ENCODE assay signal across 14 mouse cellular contexts in the genomic region with DNA sequence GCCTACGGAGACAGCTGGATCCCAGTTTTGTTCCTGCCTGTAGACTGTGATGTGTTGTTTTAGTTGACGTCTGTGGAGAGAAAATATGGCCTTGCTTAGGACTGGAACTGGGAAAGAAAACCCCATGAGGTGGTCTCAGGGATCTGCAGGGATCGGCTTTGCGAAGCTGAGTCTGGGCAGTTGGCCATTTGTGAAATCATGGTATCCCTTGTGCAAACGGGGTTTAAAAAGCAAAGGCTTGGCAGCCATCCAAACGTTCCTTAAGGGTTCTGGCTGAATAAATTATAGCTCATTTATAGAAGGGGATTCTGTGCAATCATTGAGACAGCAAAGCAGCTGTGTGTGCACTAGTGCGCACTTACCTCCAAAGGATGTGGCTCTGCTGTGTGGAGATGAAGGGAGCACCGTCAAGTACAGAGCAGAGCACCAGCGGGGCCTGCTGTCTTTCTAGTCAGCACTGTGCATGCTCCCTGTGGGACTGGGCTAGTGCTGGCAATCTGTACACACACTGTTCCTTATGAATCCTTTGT. TPM values are rescaled to one million over a fixed set of nuclear protein-coding genes. Genes with fewer than 3 reads are reported as not detected.
DNase-seq lines count a peak whose midpoint lies in the region; ATAC-seq and TF ChIP-seq lines count a peak whose summit lies in the region.
"Not testable (repeated sequence)": the region's sequence is repeated elsewhere in the genome, so short reads cannot be mapped to it uniquely, and the experiment has no call there.
"Had no signal": no experiment of that assay in that cellular context is flagged by ENCODE, and none has a peak within 500 bp of the region (broad histone marks: within the 10 kb centered on the region; RNA-seq: fewer than 3 reads in every experiment).

No protein-coding gene starts in this region.

- not testable (repeated sequence) for H3K27ac ChIP-seq in forebrain, embryonic 11.5 days (ENCODE audit: low read depth, low read length); heart, embryonic 14.5 days (replicated peaks in 1 of 2; ENCODE audit: control insufficient read depth in 1 of 2, insufficient read depth in 1 of 2, low read depth in 2 of 2, low read length in 2 of 2); hindbrain, embryonic 16.5 days (ENCODE audit: low read depth, low read length); lung, embryonic 14.5 days (ENCODE audit: low read depth); midbrain, embryonic 14.5 days (replicated peaks; ENCODE audit: low read depth, low read length)

- H3K9ac ChIP-seq in forebrain, embryonic 11.5 days (ENCODE audit: low read length); heart, embryonic 14.5 days (ENCODE audit: low read length); hindbrain, embryonic 16.5 days (ENCODE audit: low read depth, low read length); lung, embryonic 14.5 days; midbrain, embryonic 14.5 days (replicated peaks; ENCODE audit: low read length): not testable (repeated sequence)

- WGBS in forebrain, embryonic 11.5 days = 86% methylated on average over 8 of the region's 9 CpGs
- 68% methylated on average over 8 of the region's 9 CpGs for WGBS in heart, embryonic 14.5 days
- 74% methylated on average over 8 of the region's 9 CpGs for WGBS in hindbrain, embryonic 16.5 days
- WGBS in lung, embryonic 14.5 days = 66% methylated on average over 8 of the region's 9 CpGs
- WGBS in midbrain, embryonic 14.5 days = 76% methylated on average over 8 of the region's 9 CpGs

- not testable (repeated sequence) for H3K4me3 ChIP-seq in forebrain, embryonic 11.5 days (ENCODE audit: low read depth, low read length); heart, embryonic 14.5 days (ENCODE audit: control insufficient read depth in 1 of 2, insufficient read depth in 1 of 2, low read depth in 1 of 2, low read length in 2 of 2); hindbrain, embryonic 16.5 days (ENCODE audit: low read length); lung, embryonic 14.5 days (ENCODE audit: low read depth, low read length); midbrain, embryonic 14.5 days (replicated peaks; ENCODE audit: low read depth, low read length)

- not testable (repeated sequence) for H3K4me1 ChIP-seq in forebrain, embryonic 11.5 days (replicated peaks; ENCODE audit: control insufficient read depth, insufficient read depth, low read length); heart, embryonic 14.5 days (ENCODE audit: control insufficient read depth in 2 of 2, insufficient read depth in 2 of 2, low read length in 2 of 2); hindbrain, embryonic 16.5 days (ENCODE audit: control insufficient read depth, insufficient read depth, low read depth, low read length); lung, embryonic 14.5 days (ENCODE audit: insufficient read depth); midbrain, embryonic 14.5 days (ENCODE audit: control insufficient read depth, insufficient read depth, low read length)

- peak; percentile 64 for ATAC-seq in forebrain, embryonic 11.5 days (replicated peaks; ENCODE audit: low FRiP score)
- ATAC-seq in heart, embryonic 14.5 days (ENCODE audit: insufficient number of reproducible peaks, insufficient read depth, low FRiP score, low read depth) = peak; percentile 6; the same call in 1 of the 2 replicates
- peak; percentile 81 for ATAC-seq in hindbrain, embryonic 16.5 days
- peak; percentile 46 for ATAC-seq in lung, embryonic 14.5 days (ENCODE audit: insufficient read depth)
- peak; percentile 48 for ATAC-seq in midbrain, embryonic 14.5 days (ENCODE audit: low FRiP score, low TSS enrichment)

- TF ChIP-seq CTCF in lung, embryonic 14.5 days (IDR thresholded peaks at IDR 0.05; ENCODE audit: low read depth) = not testable (repeated sequence)

- H3K4me2 ChIP-seq in forebrain, embryonic 11.5 days (ENCODE audit: low read depth, low read length, severe bottlenecking); heart, embryonic 14.5 days (ENCODE audit: low read length); hindbrain, embryonic 16.5 days (ENCODE audit: low read length); lung, embryonic 14.5 days; midbrain, embryonic 14.5 days (ENCODE audit: low read length): not testable (repeated sequence)

- peaks cover 27% of the 10 kb centered on the region for H3K9me3 ChIP-seq in forebrain, embryonic 11.5 days (ENCODE audit: control insufficient read depth, low read length)
- peaks cover 33% of the 10 kb centered on the region for H3K9me3 ChIP-seq in heart, embryonic 14.5 days (ENCODE audit: control insufficient read depth, low read length)
- H3K9me3 ChIP-seq in hindbrain, embryonic 16.5 days (ENCODE audit: control insufficient read depth, low read length) = peaks cover 26% of the 10 kb centered on the region
- peaks cover 18% of the 10 kb centered on the region for H3K9me3 ChIP-seq in lung, embryonic 14.5 days (ENCODE audit: low read depth, low read length)
- peaks cover 30% of the 10 kb centered on the region for H3K9me3 ChIP-seq in midbrain, embryonic 14.5 days (ENCODE audit: control insufficient read depth, low read length)

- DNase-seq in NIH3T3 (ENCODE audit: low read depth) = peak; percentile 54
- peak; percentile 47 for DNase-seq in forebrain, embryonic 11.5 days (ENCODE audit: low spot score)
- DNase-seq in layer of hippocampus, postnatal 10 days (ENCODE audit: low spot score in 2 of 2) = peak; percentile 19 to 34
- DNase-seq in lung, embryonic 14.5 days = peak; percentile 93
- peak; percentile 67 for DNase-seq in midbrain, embryonic 14.5 days
- DNase-seq in right cerebral cortex, postnatal 4 days = peak; percentile 64

- not testable (repeated sequence) for H3K36me3 ChIP-seq in forebrain, embryonic 11.5 days (ENCODE audit: control insufficient read depth, insufficient read depth, low read length); heart, embryonic 14.5 days (ENCODE audit: control insufficient read depth, insufficient read depth, low read length); hindbrain, embryonic 16.5 days (ENCODE audit: control insufficient read depth, insufficient read depth, low read length); lung, embryonic 14.5 days (ENCODE audit: insufficient read depth); midbrain, embryonic 14.5 days (ENCODE audit: control insufficient read depth, insufficient read depth, low read length)

- not testable (repeated sequence) for H3K27me3 ChIP-seq in forebrain, embryonic 11.5 days (ENCODE audit: control insufficient read depth, insufficient read depth, low read length); heart, embryonic 14.5 days (ENCODE audit: control insufficient read depth, insufficient read depth, low read length); hindbrain, embryonic 16.5 days (replicated peaks; ENCODE audit: control insufficient read depth, insufficient read depth, low read length); lung, embryonic 14.5 days (ENCODE audit: insufficient read depth, low read length); midbrain, embryonic 14.5 days (ENCODE audit: control insufficient read depth, insufficient read depth, low read length)

RNA-seq across cellular contexts. Expression of gene Smok2a, which starts 21.0 kb away (rescaled TPM):
- not detected in 2 replicates for polyA plus RNA-seq in forebrain, embryonic 11.5 days (2014; fragmentation: Nextera tagmentation; extraction: Ambion mirVana)
- polyA plus RNA-seq in heart, embryonic 14.5 days (2014; fragmentation: Nextera tagmentation; extraction: Ambion mirVana) = not detected in 2 replicates
- not detected in 2 replicates for polyA plus RNA-seq in hindbrain, embryonic 16.5 days (2015; fragmentation: Nextera tagmentation; extraction: Ambion mirVana)
- not detected for total RNA-seq in layer of hippocampus, postnatal 10 days (2021)
- polyA plus RNA-seq in lung, embryonic 14.5 days (2014; fragmentation: Nextera tagmentation; extraction: Ambion mirVana) = not detected in 2 replicates
- polyA plus RNA-seq in midbrain, embryonic 14.5 days (2014; fragmentation: Nextera tagmentation; extraction: Ambion mirVana) = not detected in 2 replicates
- total RNA-seq: adrenal gland, adult 18-20 months; gastrocnemius, adult 18-20 months; heart, adult 18-20 months; heart, postnatal 36 days; layer of hippocampus, adult 8-10 months had no signal
- polyA plus RNA-seq: liver, embryonic 16.5 days had no signal

RNA-seq across cellular contexts. Expression of gene Smok2b, which starts 30.1 kb away (rescaled TPM):
- not detected in 2 replicates for polyA plus RNA-seq in forebrain, embryonic 11.5 days (2014; fragmentation: Nextera tagmentation; extraction: Ambion mirVana)
- polyA plus RNA-seq in heart, embryonic 14.5 days (2014; fragmentation: Nextera tagmentation; extraction: Ambion mirVana) = not detected in 2 replicates
- not detected in 2 replicates for polyA plus RNA-seq in hindbrain, embryonic 16.5 days (2015; fragmentation: Nextera tagmentation; extraction: Ambion mirVana)
- total RNA-seq in layer of hippocampus, postnatal 10 days (2021) = not detected
- not detected in 2 replicates for polyA plus RNA-seq in lung, embryonic 14.5 days (2014; fragmentation: Nextera tagmentation; extraction: Ambion mirVana)
- not detected in 2 replicates for polyA plus RNA-seq in midbrain, embryonic 14.5 days (2014; fragmentation: Nextera tagmentation; extraction: Ambion mirVana)
- total RNA-seq: adrenal gland, adult 18-20 months; gastrocnemius, adult 18-20 months; heart, adult 18-20 months; heart, postnatal 36 days; layer of hippocampus, adult 8-10 months had no signal
- polyA plus RNA-seq: liver, embryonic 16.5 days had no signal

Comparison
In these comparisons a context has a peak if more than half of its experiments do, and no peak if none do; other contexts are left out.
1. DNase-seq: peak in every context shown above with its lines; median percentile 93 in lung, embryonic 14.5 days; 67 in midbrain, embryonic 14.5 days; 64 in right cerebral cortex, postnatal 4 days; 54 in NIH3T3; 47 in forebrain, embryonic 11.5 days; 26 in layer of hippocampus, postnatal 10 days.
2. ATAC-seq: peak in every context shown above with its lines; median percentile 81 in hindbrain, embryonic 16.5 days; 64 in forebrain, embryonic 11.5 days; 48 in midbrain, embryonic 14.5 days; 46 in lung, embryonic 14.5 days; 6 in heart, embryonic 14.5 days.